Mouse (Mus musculus): ENCODE measurements around the gene Lin7b.
A peak's percentile ranks its signal among the peaks of the same experiment; 100 is the strongest.

DNA sequence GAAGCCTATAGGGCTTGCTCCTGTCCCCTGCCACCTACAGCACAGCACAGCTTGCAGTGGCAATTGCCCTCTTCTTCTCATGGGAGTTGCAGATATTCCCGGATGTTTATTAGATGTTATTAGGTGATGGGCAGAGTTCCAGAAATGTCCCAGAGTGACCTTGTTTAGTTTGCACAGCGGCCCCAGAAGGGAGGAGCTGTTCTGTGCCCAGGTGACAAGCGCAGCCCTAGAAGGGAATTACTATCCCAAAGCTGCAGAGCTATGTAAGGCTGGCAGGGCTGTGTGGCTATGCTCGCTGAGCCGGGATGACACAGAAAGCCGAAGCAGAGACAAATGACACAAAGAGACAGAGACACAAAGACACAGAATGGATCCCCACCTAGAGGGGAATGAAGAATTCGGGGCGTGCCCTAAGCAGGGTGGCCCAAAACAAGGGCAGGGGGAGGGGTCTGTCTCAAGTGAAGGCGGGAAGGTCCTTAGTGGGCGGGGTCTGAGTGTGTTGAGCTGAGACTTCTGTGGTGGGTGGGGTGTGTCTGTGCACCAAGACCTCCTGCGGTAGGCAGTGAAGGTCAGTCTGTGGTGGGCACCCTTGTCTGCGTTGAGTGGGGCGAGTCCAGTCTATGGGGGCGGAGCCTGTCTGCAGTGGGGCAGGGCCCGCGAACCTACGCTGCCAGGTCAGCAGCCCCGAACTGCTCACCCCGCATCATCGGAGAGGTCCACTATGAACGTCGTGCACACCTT is 37.5 kb downstream of the Lin7b start:
- TF ChIP-seq CTCF (IDR thresholded peaks at IDR 0.05) (peak; percentile 11; the same call in 1 of the 2 replicates), EP300 (IDR thresholded peaks at IDR 0.05) (0 out of 2 replicates have a peak, but pooled peaks have one; percentile 25)

Data from lung, postnatal 0 days (tissue).